Mouse (Mus musculus): ENCODE data around the gene Efcab11.
"Not testable (repeated sequence)": the region's sequence is repeated elsewhere in the genome, so short reads cannot be mapped to it uniquely, and the experiment has no call there.

Gene Efcab11

GRCm38 (mm10) chr12:99807891-99808290, 76.3 kb downstream of the Efcab11 start:
- in situ Hi-C loops (cut with MboI) = no loop called here

GRCm38 (mm10) chr12:99806741-99807140, 77.5 kb downstream of the Efcab11 start:
- in situ Hi-C loops (cut with MboI) = not testable (repeated sequence)

- in situ Hi-C loops (cut with MboI) = no loop called here
These were observed 88.3 kb downstream of the Efcab11 start for GRCm38 (mm10) chr12:99795921-99796320.

- in situ Hi-C loops (cut with MboI) = no loop called here
These were observed 89.2 kb downstream of the Efcab11 start for GRCm38 (mm10) chr12:99794792-99795620.

- in situ Hi-C loops (cut with MboI) = no loop called here
These were observed 90.1 kb downstream of the Efcab11 start for GRCm38 (mm10) chr12:99794158-99794515.

- in situ Hi-C loops (cut with MboI) = no loop called here
These were observed 90.6 kb downstream of the Efcab11 start for GRCm38 (mm10) chr12:99793465-99794157.

- in situ Hi-C loops (cut with MboI) = no loop called here
These were observed 94.8 kb downstream of the Efcab11 start for GRCm38 (mm10) chr12:99789283-99789960.

GRCm38 (mm10) chr12:99781774-99782173, 102.5 kb downstream of the Efcab11 start:
- in situ Hi-C loops (cut with MboI) = no loop called here

GRCm38 (mm10) chr12:99780396-99780795, 103.8 kb downstream of the Efcab11 start:
- in situ Hi-C loops (cut with MboI) = no loop called here

- in situ Hi-C loops (cut with MboI) = no loop called here
These were observed 104.3 kb downstream of the Efcab11 start for GRCm38 (mm10) chr12:99779908-99780307.

- in situ Hi-C loops (cut with MboI) = no loop called here
These were observed 107.6 kb downstream of the Efcab11 start for GRCm38 (mm10) chr12:99776497-99777139.

GRCm38 (mm10) chr12:99774864-99775263, 109.4 kb downstream of the Efcab11 start:
- in situ Hi-C loops (cut with MboI) = no loop called here

- in situ Hi-C loops (cut with MboI) = no loop called here
These were observed 110.5 kb downstream of the Efcab11 start for GRCm38 (mm10) chr12:99773636-99774193.

- in situ Hi-C loops (cut with MboI) = no loop called here
These were observed 113.2 kb downstream of the Efcab11 start for GRCm38 (mm10) chr12:99771018-99771417.

GRCm38 (mm10) chr12:99769626-99770025, 114.6 kb downstream of the Efcab11 start:
- in situ Hi-C loops (cut with MboI) = no loop called here

GRCm38 (mm10) chr12:99767691-99768090, 116.5 kb downstream of the Efcab11 start:
- in situ Hi-C loops (cut with MboI) = no loop called here

GRCm38 (mm10) chr12:99765979-99766378, 118.3 kb downstream of the Efcab11 start:
- in situ Hi-C loops (cut with MboI) = no loop called here

GRCm38 (mm10) chr12:99764053-99764452, 120.2 kb downstream of the Efcab11 start:
- in situ Hi-C loops (cut with MboI) = no loop called here

GRCm38 (mm10) chr12:99757754-99758526, 126.3 kb downstream of the Efcab11 start:
- in situ Hi-C loops (cut with MboI) = no loop called here

GRCm38 (mm10) chr12:99756914-99757687, 127.1 kb downstream of the Efcab11 start:
- in situ Hi-C loops (cut with MboI) = no loop called here

Measured in mature B cell (primary cell).